Mouse (Mus musculus) embryonic fibroblast, embryonic 13.5 days (primary cell): ENCODE data around the gene Cryzl1.

Experiments
- CTCF ChIP-seq: IDR thresholded peaks from 2 replicates; pipeline ENCODE4 v1.5.1; 2011; ENCODE audit warnings: mild to moderate bottlenecking, control low read depth, low read length, moderate library complexity, borderline replicate concordance; ENCODE audit not compliant: insufficient read depth
- POLR2A ChIP-seq: IDR thresholded peaks from 2 replicates; pipeline ENCODE4 v1.6.1; 2011; ENCODE audit warnings: low read depth, mild to moderate bottlenecking, control low read depth, low read length, moderate library complexity

DNA sequence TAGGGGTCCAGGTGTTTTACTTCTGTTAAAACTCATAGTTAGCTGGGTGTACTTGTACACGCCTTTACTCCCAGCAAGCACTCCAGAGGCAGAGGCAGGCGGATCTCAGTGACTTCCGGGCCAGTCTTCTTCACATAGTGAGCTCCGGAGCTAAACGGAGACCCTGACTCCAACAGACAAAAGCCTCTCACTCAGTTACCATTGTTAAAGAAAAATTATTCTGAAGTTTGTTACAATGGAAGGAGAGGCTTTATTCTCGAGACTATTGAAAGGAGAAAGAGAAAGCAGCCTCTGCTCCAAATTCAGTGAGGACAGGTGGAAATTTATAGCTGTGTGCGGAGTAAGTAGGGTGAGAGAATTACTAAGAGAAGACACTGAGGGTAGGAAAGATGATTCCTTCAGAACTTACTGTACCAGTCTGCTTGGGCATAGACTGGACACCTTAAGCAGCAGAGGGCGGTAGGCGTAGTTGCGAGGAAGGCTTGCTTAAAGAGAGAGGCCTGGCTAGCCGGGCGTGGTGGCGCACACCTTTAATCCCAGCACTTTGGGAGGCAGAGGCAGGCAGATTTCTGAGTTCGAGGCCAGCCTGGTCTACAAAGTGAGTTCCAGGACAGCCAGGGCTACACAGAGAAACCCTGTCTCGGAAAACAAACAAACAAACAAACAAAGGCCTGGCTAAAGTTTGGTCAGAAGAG, 36.5 kb upstream of the Cryzl1 start:
- no peak for TF ChIP-seq CTCF
- TF ChIP-seq POLR2A, result no peak
